In the genomic region with DNA sequence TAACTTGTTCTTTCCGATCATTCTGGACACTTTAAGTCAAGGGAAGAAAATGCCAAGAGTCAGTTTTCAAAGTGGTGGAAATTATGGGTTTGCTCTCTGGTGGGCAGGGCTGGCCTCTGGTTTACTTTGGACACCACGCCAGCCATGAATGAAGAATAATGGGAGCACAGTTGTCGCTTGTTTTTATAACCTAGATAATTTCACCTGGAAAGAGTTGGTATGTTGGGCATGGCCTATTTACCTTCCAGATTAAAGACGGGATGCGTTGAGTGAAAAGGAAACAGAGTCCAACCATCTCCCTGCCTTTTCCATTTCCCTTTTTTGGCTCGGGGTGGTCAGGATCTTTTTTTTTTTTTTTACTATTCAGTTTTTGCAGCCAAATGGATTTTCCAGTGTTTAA, we compare ENCODE assay signal across 25 mouse cellular contexts.
"Had no signal": no experiment of that assay in that cellular context is flagged by ENCODE, and none has a peak within 500 bp of the region (broad histone marks: within the 10 kb centered on the region; RNA-seq: fewer than 3 reads in every experiment).

No protein-coding gene starts in this region.

- H3K4me2 ChIP-seq: heart, embryonic 12.5 days; hindbrain, embryonic 13.5 days; hindbrain, embryonic 15.5 days; kidney, embryonic 15.5 days; limb, embryonic 12.5 days; liver, embryonic 12.5 days had no signal

- H3K36me3 ChIP-seq: heart, embryonic 12.5 days; hindbrain, embryonic 13.5 days; hindbrain, embryonic 15.5 days; kidney, embryonic 15.5 days; limb, embryonic 12.5 days; liver, embryonic 12.5 days had no signal

- ATAC-seq: hindbrain, postnatal 0 days; intestine, embryonic 16.5 days; liver, embryonic 12.5 days had no signal

- H3K27me3 ChIP-seq: heart, embryonic 12.5 days; hindbrain, embryonic 13.5 days; hindbrain, embryonic 15.5 days; kidney, embryonic 15.5 days; limb, embryonic 12.5 days; liver, embryonic 12.5 days had no signal

- H3K9me3 ChIP-seq: hindbrain, embryonic 15.5 days; kidney, embryonic 15.5 days had no signal

- H3K4me3 ChIP-seq: gastrocnemius, adult 2 months; heart, adult 2 months; heart, embryonic 10.5 days; heart, embryonic 12.5 days; hindbrain, embryonic 13.5 days; hindbrain, embryonic 15.5 days; kidney, embryonic 15.5 days; limb, embryonic 12.5 days; liver, embryonic 12.5 days had no signal

- DNase-seq: gastrocnemius, adult 2 months; gastrocnemius, postnatal 10 days; gastrocnemius, postnatal 25 days; heart, adult 2 months; heart, postnatal 10 days; heart, postnatal 4 days; kidney, adult 11 months; kidney, adult 2 months; kidney, adult 9 months; kidney, postnatal 14 days; kidney, postnatal 36 days; layer of hippocampus, adult 9-11 months; layer of hippocampus, postnatal 36 days; left cerebral cortex, postnatal 4 days had no signal

- H3K9ac ChIP-seq: heart, embryonic 12.5 days; hindbrain, embryonic 13.5 days; hindbrain, embryonic 15.5 days; kidney, embryonic 15.5 days; limb, embryonic 12.5 days; liver, embryonic 12.5 days; liver, embryonic 14.5 days had no signal

- H3K27ac ChIP-seq: heart, adult 2 months; heart, embryonic 10.5 days; hindbrain, embryonic 13.5 days; hindbrain, embryonic 15.5 days; hindbrain, postnatal 0 days; kidney, embryonic 15.5 days; kidney, postnatal 0 days; limb, embryonic 12.5 days; liver, embryonic 12.5 days; liver, embryonic 14.5 days had no signal

- H3K4me1 ChIP-seq: heart, embryonic 12.5 days; hindbrain, embryonic 13.5 days; hindbrain, embryonic 15.5 days; kidney, embryonic 15.5 days; liver, embryonic 12.5 days had no signal
